In the genomic region with DNA sequence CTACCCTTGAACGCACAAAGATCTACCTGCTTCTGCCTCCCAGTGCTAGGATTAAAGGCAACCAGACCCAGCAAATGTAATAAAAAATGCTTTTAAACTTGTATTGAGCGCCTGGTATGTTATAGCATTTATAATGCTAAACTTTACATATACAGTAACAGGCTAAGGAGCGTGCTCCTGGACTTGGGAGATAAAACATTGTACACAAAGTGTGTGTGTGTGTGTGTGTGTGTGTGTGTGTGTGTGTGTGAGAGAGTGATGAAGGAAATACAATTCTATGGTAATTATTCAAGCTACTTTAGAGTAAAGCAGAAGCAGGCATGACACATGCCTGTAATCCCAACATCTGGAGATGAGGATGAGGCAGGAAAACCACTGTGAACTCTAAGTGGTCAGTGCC, we compare ENCODE assay signal across 9 mouse cellular contexts. TPM values are rescaled to one million over a fixed set of nuclear protein-coding genes. Genes with fewer than 3 reads are reported as not detected.
DNase-seq lines count a peak whose midpoint lies in the region; TF ChIP-seq lines count a peak whose summit lies in the region.
"Had no signal": no experiment of that assay in that cellular context is flagged by ENCODE, and none has a peak within 500 bp of the region (broad histone marks: within the 10 kb centered on the region; RNA-seq: fewer than 3 reads in every experiment).

Rsbn1l (minus strand) TSS at position 101 of the 400 bp plus-strand sequence.

- no peak for TF ChIP-seq CTCF in thymus, adult 2 months (IDR thresholded peaks at IDR 0.05; ENCODE audit: borderline replicate concordance, control insufficient read depth, extremely low read depth, insufficient read depth, low read length, poor library complexity)
- TF ChIP-seq CTCF in small intestine, adult 2 months (IDR thresholded peaks at IDR 0.05; ENCODE audit: extremely low read depth, insufficient read length, insufficient replicate concordance, low read depth, low read length): no peak

- H3K36me3 ChIP-seq in thymus, adult 2 months (ENCODE audit: control insufficient read depth, insufficient read depth, low read length): no peaks in the 10 kb centered on the region; the same call in 1 of the 2 replicates
- no peaks in the 10 kb centered on the region for H3K36me3 ChIP-seq in small intestine, adult 2 months (ENCODE audit: control insufficient read depth, insufficient read depth, low read length)
- H3K36me3 ChIP-seq in hindbrain, embryonic 10.5 days: peaks cover 12% of the 10 kb centered on the region

- TF ChIP-seq POLR2A in thymus, adult 2 months (IDR thresholded peaks at IDR 0.05; ENCODE audit: control insufficient read depth, extremely low read depth, insufficient read depth, low read length, poor library complexity): no peak
- TF ChIP-seq POLR2A in small intestine, adult 2 months (IDR thresholded peaks at IDR 0.05; ENCODE audit: low read depth, low read length): no peak

- DNase-seq in adrenal gland, adult 18-20 months (ENCODE audit: low spot score in 2 of 2): no peak
- DNase-seq in adrenal gland, adult (ENCODE audit: inconsistent age in 2 of 2, low spot score in 1 of 2): no peak
- DNase-seq in thymus, adult 2 months: no peak
- no peak for DNase-seq in thymus, postnatal 25 days
- no peak for DNase-seq in left cerebral cortex, postnatal 10 days (ENCODE audit: extremely low spot score in 1 of 2, low spot score in 2 of 2)
- DNase-seq in hindbrain, embryonic 10.5 days (ENCODE audit: low spot score): no peak
- DNase-seq in lung, postnatal 4 days: no peak

- no peaks in the 10 kb centered on the region for H3K27me3 ChIP-seq in thymus, adult 2 months (ENCODE audit: control insufficient read depth, insufficient read depth, low read length)
- no peaks in the 10 kb centered on the region for H3K27me3 ChIP-seq in small intestine, adult 2 months (ENCODE audit: control insufficient read depth, insufficient read depth, low read length)
- no peaks in the 10 kb centered on the region for H3K27me3 ChIP-seq in hindbrain, embryonic 10.5 days (ENCODE audit: insufficient read depth, poor library complexity, severe bottlenecking)
- H3K27me3 ChIP-seq: limb, embryonic 15.5 days had no signal

- intact Hi-C loops in left cerebral cortex, postnatal 10 days (cut with DNase I): no loop called here

- H3K9me3 ChIP-seq in hindbrain, embryonic 10.5 days: peaks cover 10% of the 10 kb centered on the region; the same call in 1 of the 2 replicates

- H3K27ac ChIP-seq in thymus, adult 2 months (ENCODE audit: control insufficient read depth, insufficient read depth, low read length): peak within 1 kb of the TSS; percentile 81; the same call in 1 of the 2 replicates
- H3K27ac ChIP-seq in small intestine, adult 2 months (ENCODE audit: insufficient read depth, low read depth, low read length): peak within 1 kb of the TSS; percentile 61
- no peak within 1 kb of the TSS for H3K27ac ChIP-seq in hindbrain, embryonic 10.5 days
- H3K27ac ChIP-seq: limb, embryonic 15.5 days had no signal

- H3K4me3 ChIP-seq in thymus, adult 2 months (ENCODE audit: control insufficient read depth, insufficient read depth, low read length): peak within 1 kb of the TSS; percentile 9; the same call in 1 of the 2 replicates
- no peak within 1 kb of the TSS for H3K4me3 ChIP-seq in small intestine, adult 2 months (ENCODE audit: low read depth, low read length)
- no peak within 1 kb of the TSS for H3K4me3 ChIP-seq in hindbrain, embryonic 10.5 days
- H3K4me3 ChIP-seq: limb, embryonic 15.5 days had no signal

- WGBS in thymus, adult 2 months: 96% methylated on average over 3 of the region's 3 CpGs
- WGBS in small intestine, adult 2 months: 95% methylated on average over 3 of the region's 3 CpGs
- 94% methylated on average over 3 of the region's 3 CpGs for WGBS in hindbrain, embryonic 10.5 days

- H3K4me1 ChIP-seq in thymus, adult 2 months (replicated peaks; ENCODE audit: control insufficient read depth, insufficient read depth, low read length): peaks cover 17% of the 10 kb centered on the region
- H3K4me1 ChIP-seq in small intestine, adult 2 months (ENCODE audit: control insufficient read depth, insufficient read depth, insufficient read length, low read length): peaks cover 2% of the 10 kb centered on the region; the same call in 1 of the 2 replicates
- peaks cover 6% of the 10 kb centered on the region for H3K4me1 ChIP-seq in hindbrain, embryonic 10.5 days (replicated peaks)

RNA-seq across cellular contexts. Expression of gene Rsbn1l, which starts in this region (rescaled TPM):
- 10 to 100 TPM; 11.9 to 13.4 TPM for total RNA-seq in adrenal gland, adult 18-20 months (2021)
- polyA plus RNA-seq in thymus, adult 2 months (2012; rRNA removed): 15.0 and 17.6 TPM in 2 replicates
- total RNA-seq in left cerebral cortex, postnatal 10 days (2021): 10 to 100 TPM; 14.1 to 14.6 TPM
- polyA plus RNA-seq in small intestine, adult 2 months (2012; rRNA removed): 1.5 and 3.4 TPM in 2 replicates
- polyA plus RNA-seq in hindbrain, embryonic 10.5 days (2016; fragmentation: Nextera tagmentation; extraction: Ambion mirVana): 4.8 and 5.5 TPM in 2 replicates
